Mouse (Mus musculus) stomach, embryonic 15.5 days (tissue): ENCODE results near the gene Lgals4. TPM values are rescaled to one million over a fixed set of nuclear protein-coding genes. Genes with fewer than 3 reads are reported as not detected.
"Not testable (repeated sequence)": the region's sequence is repeated elsewhere in the genome, so short reads cannot be mapped to it uniquely, and the experiment has no call there.

Experiments used
- ATAC-seq: fragments of 200-750 bp; cut with Nextera tagmentation; 2 replicates; pipeline ENCODE4 v1.8.0; 2017; ENCODE audit warnings: low read depth, moderate number of reproducible peaks, moderate TSS enrichment; ENCODE audit not compliant: insufficient read depth, low FRiP score
- H3K27ac ChIP-seq: fragments of 300-500 bp; sonication (generic); 2 replicates; pipeline ENCODE4 v1.5.1; 2015; ENCODE audit warnings: mild to moderate bottlenecking, inconsistent platforms
- H3K27me3 ChIP-seq: fragments of 300-500 bp; sonication (generic); replicated peaks from 2 replicates; pipeline ENCODE4 v1.6.1; 2015; ENCODE audit warnings: inconsistent platforms
- H3K36me3 ChIP-seq: fragments of 300-500 bp; sonication (generic); 2 replicates; pipeline ENCODE4 v1.6.1; 2015; ENCODE audit warnings: inconsistent platforms
- H3K4me1 ChIP-seq: fragments of 300-500 bp; sonication (generic); 2 replicates; pipeline ENCODE4 v1.6.1; 2015; ENCODE audit warnings: inconsistent platforms
- H3K4me2 ChIP-seq: fragments of 300-500 bp; sonication (generic); 2 replicates; pipeline ENCODE4 v1.6.1; 2015; ENCODE audit warnings: mild to moderate bottlenecking, inconsistent platforms
- H3K4me3 ChIP-seq: fragments of 300-500 bp; sonication (generic); replicated peaks from 2 replicates; pipeline ENCODE4 v1.5.1; 2015; ENCODE audit warnings: inconsistent platforms
- H3K9ac ChIP-seq: fragments of 300-500 bp; sonication (generic); 2 replicates; pipeline ENCODE4 v1.6.1; 2015; ENCODE audit warnings: inconsistent platforms
- H3K9me3 ChIP-seq: fragments of 300-500 bp; sonication (generic); 2 replicates; pipeline ENCODE4 v1.6.1; 2016; ENCODE audit warnings: inconsistent platforms
- WGBS: fragments of 180-500 bp; shearing (Covaris S2); methylation state at CpG from one replicate; pipeline ENCODE4 v1.1.7; 2015; 5-methylcytosine and 5-hydroxymethylcytosine counted together
- polyA plus RNA-seq: library from polyadenylated mRNA; unstranded; fragments of >200 nt; fragmentation: Nextera tagmentation; extraction: Ambion mirVana; gene quantifications from 2 replicates; pipeline ENCODE4 v1.2.1, GENCODE M21; 2015

Gene Lgals4
- polyA plus RNA-seq, 1 experiment from 2014 or later, result 340 TPM

DNA sequence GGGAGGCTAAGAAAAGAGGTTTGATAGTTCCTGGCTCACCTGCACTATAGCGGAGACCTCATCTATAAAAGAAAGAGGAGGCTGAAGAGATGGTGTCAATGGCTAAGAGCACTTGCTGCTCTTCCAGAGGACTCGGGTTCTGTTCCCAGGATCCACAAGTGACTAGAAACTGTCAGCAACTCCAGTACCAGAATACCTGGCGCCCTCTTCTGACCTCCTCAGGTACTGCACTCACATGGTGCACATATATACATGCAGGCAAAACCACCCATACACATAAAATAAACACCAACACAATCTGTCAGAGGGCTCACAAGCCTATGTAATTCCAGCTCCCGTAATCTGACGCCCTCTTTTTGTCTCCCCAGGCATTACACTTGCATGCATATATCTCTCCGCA lies 27.2 kb downstream of the Lgals4 start:
- no peaks in the 10 kb centered on the region for H3K27me3 ChIP-seq
- H3K36me3 ChIP-seq, result no peaks in the 10 kb centered on the region
- H3K9me3 ChIP-seq, result no peaks in the 10 kb centered on the region
- WGBS, result 85% methylated on average over 6 of the region's 6 CpGs
- no peak overlapping the region for H3K4me3 ChIP-seq
- no peak overlapping the region for H3K27ac ChIP-seq
- H3K4me2 ChIP-seq, result no peak overlapping the region
- no peak overlapping the region for H3K9ac ChIP-seq
- ATAC-seq, result no peak
- peaks cover 12% of the 10 kb centered on the region for H3K4me1 ChIP-seq

DNA sequence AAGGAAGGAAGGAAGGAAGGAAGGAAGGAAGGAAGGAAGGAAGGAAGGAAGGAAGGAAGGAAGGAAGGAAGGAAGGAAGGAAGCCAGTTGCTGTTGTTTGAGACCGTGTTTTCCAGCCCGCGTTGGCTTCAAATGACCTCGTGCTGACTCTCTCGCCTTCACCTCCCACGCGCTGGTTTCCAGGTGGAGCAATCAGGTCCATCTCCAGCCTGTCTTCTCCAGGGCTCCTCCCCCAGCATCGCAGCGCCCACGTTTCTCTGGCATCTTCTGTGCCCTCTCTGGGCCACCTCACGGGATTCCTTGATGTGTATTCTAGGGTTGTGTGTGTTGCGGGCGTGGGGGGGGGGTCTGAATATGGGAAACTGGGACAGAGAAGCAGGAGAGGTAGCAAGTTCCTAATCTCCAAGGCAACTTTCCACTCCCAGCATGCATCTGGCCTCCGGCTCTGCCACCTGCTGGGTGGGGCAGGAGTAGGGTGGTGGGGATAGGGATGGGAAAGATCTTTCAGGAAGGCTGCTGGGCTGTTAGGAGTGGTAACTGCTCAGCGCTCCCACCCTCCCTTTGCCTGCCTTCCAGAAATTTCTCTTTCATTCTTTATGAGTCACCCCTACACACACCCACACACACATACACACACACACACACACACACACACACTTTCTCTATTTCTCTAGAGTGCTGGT lies 29.3 kb downstream of the Lgals4 start:
- Histone ChIP-seq H3K4me3 (no peak overlapping the region), H3K27ac (no peak overlapping the region), H3K9ac (no peak overlapping the region), H3K36me3 (no peaks in the 10 kb centered on the region), H3K27me3 (no peaks in the 10 kb centered on the region), H3K9me3 (no peaks in the 10 kb centered on the region), H3K4me1 (peaks cover 20% of the 10 kb centered on the region), H3K4me2 (no peak overlapping the region)
- WGBS, result 69% methylated on average over 15 of the region's 15 CpGs
- 0 out of 2 replicates have a peak, but pooled peaks have one; percentile 28 for ATAC-seq

DNA sequence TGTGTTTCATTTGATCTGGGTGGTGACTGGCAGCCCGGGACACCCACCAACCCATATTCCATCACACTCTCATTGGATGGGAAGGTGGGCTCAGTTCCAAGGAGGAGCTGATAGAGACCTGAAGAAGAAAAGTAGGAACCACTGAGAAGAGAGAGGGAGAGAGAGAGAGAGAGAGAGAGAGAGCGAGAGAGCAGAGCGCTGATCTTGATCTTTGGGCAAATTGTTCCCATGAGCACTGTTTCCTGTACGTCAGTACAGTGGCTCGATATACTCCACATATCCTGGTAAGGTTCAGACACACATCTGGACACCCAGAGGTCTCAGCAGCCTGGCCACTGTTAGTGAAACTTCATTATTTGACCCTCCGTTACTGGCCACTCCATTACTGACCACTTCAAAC lies 29.9 kb downstream of the Lgals4 start, which contains the start of gene Lgals7:
TSS of gene Lgals7 (plus strand) at position 314 of the 400 bp plus-strand sequence.
- H3K27ac ChIP-seq, result peak within 1 kb of the TSS; percentile 32; the same call in 1 of the 2 replicates
- ATAC-seq, result no peak
- 0 out of 2 replicates have a peak within 1 kb of the TSS, but pooled peaks have one; percentile 10 for H3K4me2 ChIP-seq
- WGBS, result 78% methylated on average over 6 of the region's 6 CpGs
- H3K4me1 ChIP-seq, result peaks cover 20% of the 10 kb centered on the region
- H3K9me3 ChIP-seq, result no peaks in the 10 kb centered on the region
- no peak within 1 kb of the TSS for H3K9ac ChIP-seq
- H3K27me3 ChIP-seq, result no peaks in the 10 kb centered on the region
- H3K4me3 ChIP-seq, result no peak within 1 kb of the TSS
- H3K36me3 ChIP-seq, result no peaks in the 10 kb centered on the region

DNA sequence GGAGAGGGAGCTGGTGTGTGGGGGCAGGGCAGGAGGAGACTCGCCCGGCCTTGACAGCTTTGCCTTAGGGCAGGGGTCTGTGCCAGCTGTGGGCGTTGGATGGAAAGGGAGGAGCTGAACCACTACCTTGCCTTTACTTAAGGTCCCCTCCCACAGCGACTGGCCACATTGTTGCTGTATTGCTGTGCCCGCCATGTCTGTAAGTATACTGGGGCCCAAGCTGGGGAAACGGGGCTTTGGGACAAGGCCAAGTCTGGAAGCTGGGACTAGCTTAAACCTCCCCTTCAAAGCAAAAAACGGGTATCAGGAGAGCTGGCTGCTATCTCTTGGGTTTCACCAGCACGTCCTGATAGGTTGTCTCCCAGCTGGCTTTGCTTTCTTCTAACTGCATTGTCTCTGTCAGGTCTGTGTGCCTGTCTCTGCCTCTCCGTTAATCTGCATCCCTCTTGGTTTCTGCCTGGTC lies 30.7 kb downstream of the Lgals4 start:
- Histone ChIP-seq H3K9ac (no peak overlapping the region), H3K4me2 (0 out of 2 replicates have a peak overlapping the region, but pooled peaks have one; percentile 10), H3K4me3 (no peak overlapping the region), H3K4me1 (peaks cover 20% of the 10 kb centered on the region), H3K27ac (0 out of 2 replicates have a peak overlapping the region, but pooled peaks have one; percentile 32), H3K36me3 (no peaks in the 10 kb centered on the region), H3K9me3 (no peaks in the 10 kb centered on the region), H3K27me3 (no peaks in the 10 kb centered on the region)
- no peak for ATAC-seq
- WGBS, result 37% methylated on average over 9 of the region's 9 CpGs

DNA sequence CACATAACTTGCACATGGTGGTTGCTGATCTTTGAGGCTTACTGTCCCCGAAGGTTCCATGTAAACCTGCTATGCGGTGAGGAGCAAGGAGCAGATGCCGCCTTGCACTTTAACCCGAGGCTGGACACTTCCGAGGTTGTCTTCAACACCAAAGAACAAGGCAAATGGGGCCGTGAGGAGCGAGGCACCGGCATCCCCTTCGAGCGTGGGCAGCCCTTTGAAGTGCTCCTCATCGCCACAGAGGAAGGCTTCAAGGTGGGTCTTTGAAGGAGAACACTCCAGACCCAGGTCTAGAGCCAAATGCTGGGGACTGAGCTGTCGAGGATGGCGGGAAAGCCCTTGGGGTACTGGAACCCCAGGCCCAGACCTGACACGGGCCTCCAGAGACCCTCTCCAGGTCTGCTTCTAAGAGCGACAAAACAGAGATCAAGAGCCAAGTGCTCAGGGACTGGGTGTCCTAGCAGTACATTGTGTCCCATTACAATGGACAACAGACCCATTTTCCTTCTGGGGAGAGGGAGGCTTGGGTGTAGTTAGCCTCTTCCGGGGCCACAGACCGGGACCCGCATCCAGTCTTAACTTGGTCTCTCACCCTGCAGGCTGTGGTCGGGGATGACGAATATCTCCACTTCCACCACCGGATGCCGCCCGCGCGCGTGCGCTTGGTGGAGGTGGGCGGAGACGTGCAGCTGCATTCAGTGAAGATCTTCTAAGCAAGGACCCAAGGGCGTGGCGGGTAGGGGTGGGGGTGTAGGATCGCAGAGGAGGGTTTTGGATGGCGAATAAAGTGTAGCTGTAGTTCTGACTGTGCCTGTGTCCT lies 32.0 kb downstream of the Lgals4 start:
- WGBS, result 35% methylated on average over 33 of the region's 33 CpGs
- Histone ChIP-seq H3K9ac (no peak overlapping the region), H3K4me1 (peaks cover 20% of the 10 kb centered on the region), H3K27me3 (no peaks in the 10 kb centered on the region), H3K9me3 (no peaks in the 10 kb centered on the region), H3K4me2 (peak overlapping the region; percentile 50), H3K27ac (peak overlapping the region; percentile 8; the same call in 1 of the 2 replicates), H3K4me3 (peak overlapping the region; percentile 23), H3K36me3 (no peaks in the 10 kb centered on the region)
- ATAC-seq, result peak; percentile 69; the same call in 1 of the 2 replicates

DNA sequence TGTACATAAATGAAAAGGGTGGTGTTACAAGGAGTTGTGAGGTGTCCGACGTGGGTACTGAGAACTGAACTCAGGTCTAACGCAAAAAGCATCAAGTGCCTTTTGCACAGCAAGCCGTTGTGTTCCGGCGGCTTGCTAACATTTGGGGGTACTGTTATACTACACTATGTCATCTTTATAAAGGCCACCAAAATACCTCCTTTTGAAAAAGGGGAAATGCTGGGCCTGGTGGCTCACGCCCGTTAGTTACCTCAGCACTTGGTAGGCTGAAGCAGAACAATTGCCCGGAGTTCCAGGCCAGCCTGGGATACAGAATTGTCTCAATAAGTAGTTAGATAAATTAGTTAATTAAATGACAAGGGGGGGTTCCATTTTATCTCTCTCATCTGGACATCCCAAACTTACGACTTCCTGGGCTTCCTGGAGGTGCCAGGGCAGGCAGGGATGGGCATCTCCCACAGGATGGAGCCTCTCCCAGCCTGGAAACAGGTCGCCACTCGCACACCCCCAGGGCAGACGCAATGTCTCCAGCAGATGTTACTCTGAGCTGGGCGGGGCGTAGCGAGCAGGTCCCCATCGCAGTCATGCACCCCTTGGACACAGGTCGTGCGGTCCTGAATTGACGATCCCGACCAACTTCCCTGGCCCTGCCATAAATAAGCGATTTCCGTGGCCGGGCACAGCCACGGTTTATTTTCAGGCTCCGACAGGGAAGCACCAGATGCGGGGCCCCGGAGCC lies 33.3 kb downstream of the Lgals4 start:
- peak overlapping the region; percentile 31; the same call in 1 of the 2 replicates for H3K27ac ChIP-seq
- H3K4me1 ChIP-seq, result peaks cover 20% of the 10 kb centered on the region
- no peak for ATAC-seq
- H3K4me2 ChIP-seq, result no peak overlapping the region
- H3K4me3 ChIP-seq, result no peak overlapping the region
- H3K9me3 ChIP-seq, result no peaks in the 10 kb centered on the region
- no peaks in the 10 kb centered on the region for H3K36me3 ChIP-seq
- 92% methylated on average over 28 of the region's 28 CpGs for WGBS
- no peaks in the 10 kb centered on the region for H3K27me3 ChIP-seq
- H3K9ac ChIP-seq, result no peak overlapping the region

DNA sequence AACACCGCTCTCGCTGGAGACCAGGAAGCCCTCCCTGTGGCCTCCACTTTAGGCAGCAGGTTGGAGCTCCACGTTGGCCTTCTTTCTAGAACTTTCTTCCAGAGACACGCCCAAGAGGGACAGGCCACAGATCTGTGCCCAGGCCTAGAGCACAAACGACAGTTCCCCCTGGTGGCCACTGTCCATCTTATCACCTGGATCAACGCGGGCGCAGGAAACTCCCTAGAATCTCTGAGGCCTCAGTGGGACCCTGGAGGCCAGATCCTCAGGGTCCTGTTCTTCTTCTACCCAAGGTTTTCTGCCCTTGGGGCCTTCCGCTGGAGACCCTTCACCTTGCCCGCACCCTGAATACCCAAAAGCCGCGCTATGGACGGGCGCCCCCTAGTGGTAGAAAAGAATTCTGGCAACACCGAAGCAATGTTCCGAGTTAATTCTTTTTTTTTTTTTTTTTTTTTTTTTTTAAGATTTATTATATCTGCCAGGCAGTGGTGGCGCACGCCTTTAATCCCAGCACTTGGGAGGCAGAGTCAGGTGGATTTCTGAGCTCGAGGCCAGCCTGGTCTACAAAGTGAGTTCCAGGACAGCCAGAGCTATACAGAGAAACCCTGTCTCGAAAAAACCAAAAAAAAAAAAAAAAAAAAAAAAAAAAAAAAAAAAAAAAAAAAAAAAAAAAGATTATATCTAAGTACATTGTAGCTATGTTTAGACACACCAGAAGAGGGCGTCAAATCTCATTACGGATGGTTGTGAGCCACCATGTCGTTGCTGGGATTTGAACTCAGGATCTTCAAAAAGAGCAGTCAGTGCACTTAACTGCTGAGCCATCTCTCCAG lies 34.1 kb downstream of the Lgals4 start:
- Histone ChIP-seq H3K4me2 (peak overlapping the region; percentile 49), H3K4me3 (0 out of 2 replicates have a peak overlapping the region, but pooled peaks have one; percentile 18), H3K27ac (peak overlapping the region; percentile 31; the same call in 1 of the 2 replicates), H3K4me1 (peaks cover 20% of the 10 kb centered on the region)
- H3K27me3 ChIP-seq, H3K9ac ChIP-seq, H3K36me3 ChIP-seq, H3K9me3 ChIP-seq: not testable (repeated sequence)
- 0 out of 2 replicates have a peak, but pooled peaks have one; percentile 20 for ATAC-seq
- 32% methylated on average over 23 of the region's 23 CpGs for WGBS

DNA sequence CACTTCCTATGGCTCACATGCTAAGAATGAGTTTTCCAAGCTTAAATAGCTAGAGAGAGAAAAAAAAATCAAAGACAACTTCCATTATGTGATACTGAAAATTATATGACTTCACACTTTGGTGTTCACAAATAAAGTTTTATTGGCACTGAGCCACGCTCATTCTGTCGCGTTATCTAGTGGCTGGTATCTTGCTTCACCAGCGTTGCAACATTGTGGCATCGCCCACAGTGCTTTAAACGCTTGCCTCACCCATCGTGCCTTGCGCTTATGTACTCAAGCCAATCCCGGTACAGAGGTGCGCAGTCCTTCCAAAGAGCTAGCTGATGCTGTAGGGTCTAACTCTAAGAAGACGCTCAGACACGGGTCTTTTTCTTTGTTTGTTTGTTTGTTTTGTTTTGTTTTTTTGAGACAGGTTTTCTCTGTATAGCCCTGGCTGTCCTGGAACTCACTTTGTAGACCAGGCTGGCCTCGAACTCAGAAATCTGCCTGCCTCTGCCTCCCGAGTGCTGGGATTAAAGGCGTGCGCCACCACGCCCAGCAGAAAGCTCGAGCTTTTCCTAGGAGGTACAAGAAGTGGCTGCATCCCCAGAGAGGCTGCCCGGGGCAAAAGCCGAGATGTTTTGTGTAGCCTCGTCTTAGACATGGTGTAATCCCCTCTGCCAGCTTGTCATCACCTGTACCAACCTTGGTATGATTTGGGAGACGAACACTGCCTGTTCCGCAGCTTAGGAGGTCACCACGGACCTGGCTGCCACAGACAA lies 37.4 kb downstream of the Lgals4 start:
- H3K9me3 ChIP-seq, result no peaks in the 10 kb centered on the region
- H3K4me1 ChIP-seq, result peaks cover 8% of the 10 kb centered on the region; the same call in 1 of the 2 replicates
- no peaks in the 10 kb centered on the region for H3K36me3 ChIP-seq
- no peak for ATAC-seq
- WGBS, result 86% methylated on average over 24 of the region's 24 CpGs
- no peaks in the 10 kb centered on the region for H3K27me3 ChIP-seq
- no peak overlapping the region for H3K9ac ChIP-seq
- H3K4me2 ChIP-seq, result no peak overlapping the region
- H3K4me3 ChIP-seq, result no peak overlapping the region
- no peak overlapping the region for H3K27ac ChIP-seq

DNA sequence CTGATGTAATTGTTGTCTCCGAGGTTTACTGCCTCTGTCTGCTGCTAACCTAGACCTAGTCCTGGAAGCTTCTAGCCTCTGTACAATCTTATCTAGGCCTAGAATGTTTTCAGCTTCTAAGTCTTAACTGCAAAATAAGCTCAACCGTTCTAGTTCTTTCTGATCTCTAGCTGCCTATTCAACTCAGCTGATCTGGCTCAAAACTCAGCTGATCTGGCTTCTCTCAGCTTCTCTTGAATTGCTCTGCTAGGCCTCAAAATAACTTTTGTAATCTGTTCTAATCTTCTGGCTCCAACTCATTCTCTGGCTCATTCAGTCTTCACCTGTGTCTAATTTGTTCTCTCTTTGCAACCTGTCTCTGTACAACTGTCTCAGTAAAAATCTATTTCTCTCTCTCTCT lies 40.9 kb downstream of the Lgals4 start:
- no peak overlapping the region for H3K9ac ChIP-seq
- H3K27ac ChIP-seq, result no peak overlapping the region
- WGBS, result 77% methylated on average over 2 of the region's 2 CpGs
- no peak for ATAC-seq
- H3K27me3 ChIP-seq, result no peaks in the 10 kb centered on the region
- no peaks in the 10 kb centered on the region for H3K36me3 ChIP-seq
- H3K9me3 ChIP-seq, result no peaks in the 10 kb centered on the region
- no peak overlapping the region for H3K4me3 ChIP-seq
- no peak overlapping the region for H3K4me2 ChIP-seq
- no peaks in the 10 kb centered on the region for H3K4me1 ChIP-seq

DNA sequence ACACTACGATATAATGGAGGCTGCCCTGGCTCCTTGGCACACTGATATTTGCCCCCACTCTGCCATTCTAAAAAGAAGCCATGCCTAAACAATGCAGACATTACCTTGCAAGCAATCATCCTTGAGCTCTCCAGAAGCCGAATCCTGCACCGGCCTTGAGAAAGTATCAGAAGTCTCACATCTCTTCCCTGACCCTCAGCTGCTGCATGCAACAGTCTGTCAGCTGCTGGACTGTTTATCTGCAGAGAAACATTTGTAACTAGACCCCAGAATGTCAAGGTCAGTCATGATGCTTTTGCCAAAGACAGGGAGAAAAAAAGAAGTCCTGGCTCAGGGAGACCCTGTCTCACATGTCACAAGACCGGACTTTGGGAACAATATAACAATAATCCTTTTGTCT lies 42.4 kb downstream of the Lgals4 start:
- no peak overlapping the region for H3K9ac ChIP-seq
- ATAC-seq, result no peak
- H3K36me3 ChIP-seq, result no peaks in the 10 kb centered on the region
- no peak overlapping the region for H3K27ac ChIP-seq
- H3K4me1 ChIP-seq, result no peaks in the 10 kb centered on the region
- no peak overlapping the region for H3K4me2 ChIP-seq
- 73% methylated on average over 4 of the region's 4 CpGs for WGBS
- no peaks in the 10 kb centered on the region for H3K9me3 ChIP-seq
- H3K4me3 ChIP-seq, result no peak overlapping the region
- no peaks in the 10 kb centered on the region for H3K27me3 ChIP-seq
